Mouse (Mus musculus) T-helper 17 cell (primary cell): ENCODE results near the gene Fam126b.
"Not testable (repeated sequence)": the region's sequence is repeated elsewhere in the genome, so short reads cannot be mapped to it uniquely, and the experiment has no call there.

ENCODE experiments used
- in situ Hi-C, 2 experiments: fragments of 300-600 bp; cut with MboI, MseI; formaldehyde crosslinking; loops; 1 replicate in 1 of 2; 2 replicates in 1 of 2; pipeline ENCODE4 v1.15.1; 2025; ENCODE audit warnings: high pct_unique_total_duplicates in 2 of 2

The Fam126b gene

GRCm38 (mm10) chr1:58586171-58586997, at the start of gene Fam126b, which contains the start of gene Ndufb3:
TSS of gene Fam126b (minus strand) at chr1:58586323.
TSS of gene Ndufb3 (plus strand) at chr1:58586384.
- in situ Hi-C loops: no loop called here

GRCm38 (mm10) chr1:58628847-58629246, 42.7 kb upstream of the Fam126b start:
- in situ Hi-C loops: not testable (repeated sequence)

GRCm38 (mm10) chr1:58621996-58622748, 36.0 kb upstream of the Fam126b start:
- in situ Hi-C loops: no loop called here

- in situ Hi-C loops: no loop called here
Observed at GRCm38 (mm10) chr1:58621251-58621650, 35.1 kb upstream of the Fam126b start.

GRCm38 (mm10) chr1:58618766-58619165, 32.6 kb upstream of the Fam126b start:
- in situ Hi-C loops: no loop called here

- in situ Hi-C loops: no loop called here
Observed at GRCm38 (mm10) chr1:58617978-58618668, 32.0 kb upstream of the Fam126b start.

GRCm38 (mm10) chr1:58617076-58617475, 31.0 kb upstream of the Fam126b start:
- in situ Hi-C loops: no loop called here

- in situ Hi-C loops: no loop called here
Observed at GRCm38 (mm10) chr1:58616176-58616575, 30.1 kb upstream of the Fam126b start.

- in situ Hi-C loops: no loop called here
Observed at GRCm38 (mm10) chr1:58615146-58615545, 29.0 kb upstream of the Fam126b start.

GRCm38 (mm10) chr1:58614424-58614823, 28.3 kb upstream of the Fam126b start:
- in situ Hi-C loops: no loop called here

GRCm38 (mm10) chr1:58613786-58614185, 27.7 kb upstream of the Fam126b start:
- in situ Hi-C loops: no loop called here

GRCm38 (mm10) chr1:58610611-58611010, 24.5 kb upstream of the Fam126b start:
- in situ Hi-C loops: no loop called here

GRCm38 (mm10) chr1:58610166-58610565, 24.0 kb upstream of the Fam126b start:
- in situ Hi-C loops: no loop called here

- in situ Hi-C loops: loop anchor here in 1 of 2 experiments (10.0 kb wide), 1 partner anchor 1295 kb away; no protein-coding TSS in a partner anchor
Observed at GRCm38 (mm10) chr1:58609591-58609990, 23.5 kb upstream of the Fam126b start.

GRCm38 (mm10) chr1:58603738-58604137, 17.6 kb upstream of the Fam126b start:
- in situ Hi-C loops: loop anchor here in 1 of 2 experiments (10.0 kb wide), 1 partner anchor 1301 kb away; no protein-coding TSS in a partner anchor

- in situ Hi-C loops: loop anchor here in 1 of 2 experiments (10.0 kb wide), 1 partner anchor 1302 kb away; no protein-coding TSS in a partner anchor
Observed at GRCm38 (mm10) chr1:58602681-58603080, 16.6 kb upstream of the Fam126b start.

GRCm38 (mm10) chr1:58587491-58587890, 1.4 kb upstream of the Fam126b start:
- in situ Hi-C loops: no loop called here

GRCm38 (mm10) chr1:58585373-58586170, 551 bp downstream of the Fam126b start:
- in situ Hi-C loops: no loop called here

- in situ Hi-C loops: no loop called here
Observed at GRCm38 (mm10) chr1:58584271-58584670, 1.9 kb downstream of the Fam126b start.

- in situ Hi-C loops: no loop called here
Observed at GRCm38 (mm10) chr1:58582611-58583010, 3.5 kb downstream of the Fam126b start.

GRCm38 (mm10) chr1:58579179-58579578, 6.9 kb downstream of the Fam126b start:
- in situ Hi-C loops: no loop called here
